8 mouse cellular contexts compared by ENCODE assay signal in genomic region chr13:105054181-105054940, GRCm38 (mm10). TPM values are rescaled to one million over a fixed set of nuclear protein-coding genes. Genes with fewer than 3 reads are reported as not detected.
DNase-seq lines count a peak whose midpoint lies in the region; ATAC-seq lines count a peak whose summit lies in the region.

TSS of gene Rgs7bp (minus strand) at chr13:105054930.

- peaks cover 15% of the 10 kb centered on the region for H3K4me1 ChIP-seq in embryonic facial prominence, embryonic 10.5 days

- peaks cover 49% of the 10 kb centered on the region for H3K27me3 ChIP-seq in embryonic facial prominence, embryonic 10.5 days (replicated peaks; ENCODE audit: low read depth, poor library complexity, severe bottlenecking)

- no peaks in the 10 kb centered on the region for H3K36me3 ChIP-seq in embryonic facial prominence, embryonic 10.5 days (replicated peaks)

- peak within 1 kb of the TSS; percentile 81 for H3K27ac ChIP-seq in embryonic facial prominence, embryonic 10.5 days (replicated peaks)

- peak within 1 kb of the TSS; percentile 72 for H3K4me3 ChIP-seq in embryonic facial prominence, embryonic 10.5 days

- H3K9me3 ChIP-seq in embryonic facial prominence, embryonic 10.5 days, result no peaks in the 10 kb centered on the region

- under 1% methylated on average over 75 of the region's 75 CpGs for WGBS in embryonic facial prominence, embryonic 10.5 days

- intact Hi-C loops in left cerebral cortex, postnatal 4 days (cut with DNase I), result loop anchor here (5.0 to 10.0 kb wide), 4 partner anchors 67 to 320 kb away; no protein-coding TSS in a partner anchor

- DNase-seq in adrenal gland, postnatal 25 days, result peak; percentile 65
- DNase-seq in embryonic facial prominence, embryonic 10.5 days (ENCODE audit: low spot score), result peak; percentile 82
- peak; percentile 56 to 65 for DNase-seq in heart, adult 18-20 months
- DNase-seq in kidney, adult 11 months, result peak; percentile 5
- DNase-seq in left cerebral cortex, postnatal 4 days, result peak; percentile 82
- peak; percentile 77 for DNase-seq in mesoderm, embryonic 11.5 days (ENCODE audit: low read depth, low spot score)
- DNase-seq in right cerebral cortex, postnatal 4 days, result peak; percentile 76

- ATAC-seq in erythroid progenitor cell, adult 5-6 weeks (replicated peaks; ENCODE audit: low FRiP score, poor library complexity, severe bottlenecking), result no peak

RNA-seq across cellular contexts. Expression of gene Rgs7bp, which starts in this region (rescaled TPM):
- total RNA-seq in adrenal gland, postnatal 25 days (2021), result 1.2 TPM in 2 replicates
- 0.73 and 0.91 TPM in 2 replicates for polyA plus RNA-seq in embryonic facial prominence, embryonic 10.5 days (2016; fragmentation: Nextera tagmentation; extraction: Ambion mirVana)
- total RNA-seq in heart, adult 18-20 months (2021), result 1 to 10 TPM; 6.1 to 7.0 TPM
- total RNA-seq in left cerebral cortex, postnatal 4 days (2021), result 10 to 100 TPM; 32.5 to 34.2 TPM
- total RNA-seq in erythroid progenitor cell, adult 5-6 weeks (2015; ENCODE audit: low replicate concordance), result 0.72 and 0.84 TPM in 2 replicates
- 0.51 TPM in 1 of 2 replicates, not detected in the other for total RNA-seq in erythroid progenitor cell, adult 5-6 weeks (2017; ENCODE audit: low replicate concordance)

Comparison
In these comparisons a context has a peak if more than half of its experiments do, and no peak if none do; other contexts are left out.
1. RNA of gene Rgs7bp (total RNA-seq): 32.5 to 34.2 TPM in left cerebral cortex, postnatal 4 days; 6.1 to 7.0 TPM in heart, adult 18-20 months, 1.2 TPM in adrenal gland, postnatal 25 days and 0.51 to 0.84 TPM in erythroid progenitor cell, adult 5-6 weeks; every median in the first group is over 4 times any median in the second.
2. Peak in DNase-seq, H3K4me3 ChIP-seq and H3K27ac ChIP-seq in embryonic facial prominence, embryonic 10.5 days; RNA of the gene not detected or under 1 TPM.
3. DNase-seq: peak in every context shown above with its lines; median percentile 82 in embryonic facial prominence, embryonic 10.5 days; 82 in left cerebral cortex, postnatal 4 days; 77 in mesoderm, embryonic 11.5 days; 76 in right cerebral cortex, postnatal 4 days; 65 in adrenal gland, postnatal 25 days; 60 in heart, adult 18-20 months; 5 in kidney, adult 11 months.